Mouse (Mus musculus) hindbrain, embryonic 12.5 days (tissue): ENCODE data around the gene AU021092. TPM values are rescaled to one million over a fixed set of nuclear protein-coding genes. Genes with fewer than 3 reads are reported as not detected.

Experiments
- ATAC-seq: fragments of 200-750 bp; cut with Nextera tagmentation; 2 replicates; pipeline ENCODE4 v1.8.0; 2017; ENCODE audit warnings: moderate TSS enrichment; ENCODE audit not compliant: low FRiP score
- H3K27ac ChIP-seq: fragments of 300-500 bp; sonication (generic); 2 replicates; pipeline ENCODE4 v1.5.1; 2016; ENCODE audit warnings: mild to moderate bottlenecking
- H3K27me3 ChIP-seq: fragments of 300-500 bp; sonication (generic); 2 replicates; pipeline ENCODE4 v1.6.1; 2016; ENCODE audit warnings: mild to moderate bottlenecking
- H3K36me3 ChIP-seq: fragments of 300-500 bp; sonication (generic); 2 replicates; pipeline ENCODE4 v1.6.1; 2016; ENCODE audit warnings: mild to moderate bottlenecking
- H3K4me1 ChIP-seq: fragments of 300-500 bp; sonication (generic); 2 replicates; pipeline ENCODE4 v1.6.1; 2016
- H3K4me2 ChIP-seq: fragments of 300-500 bp; sonication (generic); replicated peaks from 2 replicates; pipeline ENCODE4 v1.6.1; 2016; ENCODE audit warnings: mild to moderate bottlenecking
- H3K4me3 ChIP-seq: fragments of 300-500 bp; sonication (generic); 2 replicates; pipeline ENCODE4 v1.5.1; 2016; ENCODE audit warnings: mild to moderate bottlenecking
- H3K9ac ChIP-seq: fragments of 300-500 bp; sonication (generic); 2 replicates; pipeline ENCODE4 v1.6.1; 2016; ENCODE audit warnings: mild to moderate bottlenecking, moderate library complexity
- H3K9me3 ChIP-seq: fragments of 300-500 bp; sonication (generic); replicated peaks from 2 replicates; pipeline ENCODE4 v1.6.1; 2016; ENCODE audit warnings: mild to moderate bottlenecking
- WGBS: fragments of 180-500 bp; shearing (Covaris S2); methylation state at CpG from one replicate; pipeline ENCODE4 v1.1.7; 2016; 5-methylcytosine and 5-hydroxymethylcytosine counted together
- polyA plus RNA-seq: library from polyadenylated mRNA; unstranded; fragments of >200 nt; fragmentation: Nextera tagmentation; extraction: Ambion mirVana; gene quantifications from 2 replicates; pipeline ENCODE4 v1.2.1, GENCODE M21; 2016

The AU021092 gene
- polyA plus RNA-seq = 5.8 and 6.3 TPM in 2 replicates

- WGBS = 80% methylated on average over 6 of the region's 6 CpGs
- H3K4me2 ChIP-seq = no peak within 1 kb of the TSS
Measured at GRCm38 (mm10) chr16:5222140-5222539, at the start of gene AU021092. TSS of gene AU021092 (minus strand) at chr16:5222299.

GRCm38 (mm10) chr16:5271411-5272035 lies 49.4 kb upstream of the AU021092 start:
- H3K4me1 ChIP-seq = no peaks in the 10 kb centered on the region
- no peaks in the 10 kb centered on the region for H3K36me3 ChIP-seq
- H3K9me3 ChIP-seq = no peaks in the 10 kb centered on the region
- WGBS = 79% methylated on average over 4 of the region's 4 CpGs
- no peak overlapping the region for H3K4me2 ChIP-seq
- no peaks in the 10 kb centered on the region for H3K27me3 ChIP-seq
- H3K27ac ChIP-seq = no peak overlapping the region
- H3K9ac ChIP-seq = no peak overlapping the region
- no peak for ATAC-seq
- no peak overlapping the region for H3K4me3 ChIP-seq

More at GRCm38 (mm10) chr16:5222140-5222539, at the start of gene AU021092:
- Histone ChIP-seq H3K4me1 (no peaks in the 10 kb centered on the region), H3K27me3 (peaks cover 7% of the 10 kb centered on the region), H3K9ac (no peak within 1 kb of the TSS), H3K4me3 (no peak within 1 kb of the TSS), H3K27ac (no peak within 1 kb of the TSS), H3K9me3 (no peaks in the 10 kb centered on the region), H3K36me3 (no peaks in the 10 kb centered on the region)
- ATAC-seq = no peak

GRCm38 (mm10) chr16:5263926-5264325 lies 41.8 kb upstream of the AU021092 start:
- H3K4me1 ChIP-seq = 0 out of 2 replicates have a peak, but pooled peaks cover 2% of the 10 kb centered on the region
- ATAC-seq = no peak
- 84% methylated on average over 7 of the region's 7 CpGs for WGBS
- H3K9me3 ChIP-seq = 0 out of 2 replicates have a peak, but pooled peaks cover 2% of the 10 kb centered on the region
- H3K4me3 ChIP-seq = no peak overlapping the region
- no peak overlapping the region for H3K4me2 ChIP-seq
- H3K9ac ChIP-seq = no peak overlapping the region
- no peaks in the 10 kb centered on the region for H3K36me3 ChIP-seq
- no peak overlapping the region for H3K27ac ChIP-seq
- H3K27me3 ChIP-seq = no peaks in the 10 kb centered on the region

- H3K9me3 ChIP-seq = 0 out of 2 replicates have a peak, but pooled peaks cover 2% of the 10 kb centered on the region
- no peak overlapping the region for H3K9ac ChIP-seq
- WGBS = 64% methylated on average over 8 of the region's 8 CpGs
Measured at GRCm38 (mm10) chr16:5263156-5263555, 41.1 kb upstream of the AU021092 start.

GRCm38 (mm10) chr16:5255779-5256496 lies 33.8 kb upstream of the AU021092 start, which contains the start of gene Eef2kmt:
TSS of gene Eef2kmt (minus strand) at chr16:5255983.
- peak within 1 kb of the TSS; percentile 58 for H3K27ac ChIP-seq
- peak; percentile 96 for ATAC-seq
- 2% methylated on average over 56 of the region's 57 CpGs for WGBS
- peak within 1 kb of the TSS; percentile 74 for H3K4me2 ChIP-seq
- peak within 1 kb of the TSS; percentile 60 for H3K9ac ChIP-seq
- H3K9me3 ChIP-seq = no peaks in the 10 kb centered on the region
- H3K27me3 ChIP-seq = no peaks in the 10 kb centered on the region
- H3K4me1 ChIP-seq = peaks cover 8% of the 10 kb centered on the region
- H3K36me3 ChIP-seq = no peaks in the 10 kb centered on the region
- H3K4me3 ChIP-seq = peak within 1 kb of the TSS; percentile 53

More at GRCm38 (mm10) chr16:5263156-5263555, 41.1 kb upstream of the AU021092 start:
- Histone ChIP-seq H3K4me2 (no peak overlapping the region), H3K27me3 (no peaks in the 10 kb centered on the region), H3K4me1 (0 out of 2 replicates have a peak, but pooled peaks cover 2% of the 10 kb centered on the region), H3K27ac (no peak overlapping the region), H3K4me3 (no peak overlapping the region), H3K36me3 (no peaks in the 10 kb centered on the region)
- no peak for ATAC-seq

GRCm38 (mm10) chr16:5255081-5255740 lies 33.1 kb upstream of the AU021092 start:
- WGBS = 2% methylated on average over 27 of the region's 27 CpGs

GRCm38 (mm10) chr16:5254346-5255025 lies 32.4 kb upstream of the AU021092 start:
- Histone ChIP-seq H3K4me1 (peaks cover 8% of the 10 kb centered on the region), H3K9me3 (no peaks in the 10 kb centered on the region), H3K9ac (0 out of 2 replicates have a peak overlapping the region, but pooled peaks have one; percentile 23), H3K4me2 (peak overlapping the region; percentile 74), H3K27ac (no peak overlapping the region), H3K27me3 (no peaks in the 10 kb centered on the region), H3K36me3 (peaks cover 3% of the 10 kb centered on the region), H3K4me3 (peak overlapping the region; percentile 53)
- WGBS = 4% methylated on average over 15 of the region's 15 CpGs
- ATAC-seq = peak; percentile 21

More at GRCm38 (mm10) chr16:5255081-5255740, 33.1 kb upstream of the AU021092 start:
- Histone ChIP-seq H3K9ac (peak overlapping the region; percentile 60), H3K36me3 (no peaks in the 10 kb centered on the region), H3K4me1 (peaks cover 8% of the 10 kb centered on the region), H3K27ac (peak overlapping the region; percentile 58), H3K4me2 (peak overlapping the region; percentile 74), H3K9me3 (no peaks in the 10 kb centered on the region), H3K4me3 (peak overlapping the region; percentile 53), H3K27me3 (no peaks in the 10 kb centered on the region)
- peak; percentile 26 for ATAC-seq

- Histone ChIP-seq H3K9ac (no peak overlapping the region), H3K36me3 (peaks cover 25% of the 10 kb centered on the region), H3K9me3 (no peaks in the 10 kb centered on the region), H3K4me2 (no peak overlapping the region), H3K27me3 (no peaks in the 10 kb centered on the region), H3K4me3 (no peak overlapping the region), H3K4me1 (peaks cover 8% of the 10 kb centered on the region), H3K27ac (no peak overlapping the region)
- 88% methylated on average over 2 of the region's 2 CpGs for WGBS
- ATAC-seq = no peak
Measured at GRCm38 (mm10) chr16:5252260-5252659, 30.2 kb upstream of the AU021092 start.

- H3K9me3 ChIP-seq = no peaks in the 10 kb centered on the region
- no peaks in the 10 kb centered on the region for H3K27me3 ChIP-seq
- H3K4me1 ChIP-seq = peaks cover 8% of the 10 kb centered on the region
- no peak for ATAC-seq
- no peak overlapping the region for H3K27ac ChIP-seq
- WGBS = 94% methylated on average over 3 of the region's 3 CpGs
- H3K9ac ChIP-seq = no peak overlapping the region
- H3K4me2 ChIP-seq = no peak overlapping the region
- no peak overlapping the region for H3K4me3 ChIP-seq
- peaks cover 34% of the 10 kb centered on the region for H3K36me3 ChIP-seq
Measured at GRCm38 (mm10) chr16:5250891-5251290, 28.8 kb upstream of the AU021092 start.

- no peak overlapping the region for H3K4me3 ChIP-seq
- H3K9ac ChIP-seq = no peak overlapping the region
- no peak for ATAC-seq
- no peaks in the 10 kb centered on the region for H3K9me3 ChIP-seq
- no peaks in the 10 kb centered on the region for H3K27me3 ChIP-seq
- no peak overlapping the region for H3K4me2 ChIP-seq
- no peak overlapping the region for H3K27ac ChIP-seq
- 30% methylated on average over 7 of the region's 7 CpGs for WGBS
- H3K4me1 ChIP-seq = no peaks in the 10 kb centered on the region
- H3K36me3 ChIP-seq = peaks cover 72% of the 10 kb centered on the region
Measured at GRCm38 (mm10) chr16:5244411-5244810, 22.3 kb upstream of the AU021092 start.

- H3K27ac ChIP-seq = no peak overlapping the region
- no peak overlapping the region for H3K4me2 ChIP-seq
- H3K9me3 ChIP-seq = no peaks in the 10 kb centered on the region
- no peak overlapping the region for H3K4me3 ChIP-seq
- H3K9ac ChIP-seq = no peak overlapping the region
- peaks cover 64% of the 10 kb centered on the region for H3K36me3 ChIP-seq
- WGBS = 81% methylated on average over 6 of the region's 6 CpGs
- H3K4me1 ChIP-seq = no peaks in the 10 kb centered on the region
- ATAC-seq = no peak
- no peaks in the 10 kb centered on the region for H3K27me3 ChIP-seq
Measured at GRCm38 (mm10) chr16:5242882-5243281, 20.8 kb upstream of the AU021092 start.

GRCm38 (mm10) chr16:5242355-5242754 lies 20.3 kb upstream of the AU021092 start:
- Histone ChIP-seq H3K4me1 (no peaks in the 10 kb centered on the region), H3K9me3 (no peaks in the 10 kb centered on the region), H3K4me2 (no peak overlapping the region), H3K36me3 (peaks cover 59% of the 10 kb centered on the region), H3K9ac (no peak overlapping the region), H3K4me3 (no peak overlapping the region), H3K27ac (no peak overlapping the region), H3K27me3 (no peaks in the 10 kb centered on the region)
- WGBS = 90% methylated on average over 4 of the region's 4 CpGs
- no peak for ATAC-seq
